Mouse (Mus musculus) testis, adult 2 months (tissue): Measurements from ENCODE around the gene Gm49355. TPM values are rescaled to one million over a fixed set of nuclear protein-coding genes. Genes with fewer than 3 reads are reported as not detected.

Experiments
- H3K27ac ChIP-seq: fragments of 200-500 bp; 2 replicates; pipeline ENCODE4 v1.5.1; 2012; ENCODE audit warnings: low read depth, low read length; ENCODE audit not compliant: control insufficient read depth, insufficient read depth
- H3K27me3 ChIP-seq: fragments of 200-500 bp; 2 replicates; pipeline ENCODE4 v1.6.1; 2012; ENCODE audit warnings: mild to moderate bottlenecking, low read length, moderate library complexity; ENCODE audit not compliant: control insufficient read depth, insufficient read depth
- H3K36me3 ChIP-seq: fragments of 200-500 bp; 2 replicates; pipeline ENCODE4 v1.6.1; 2012; ENCODE audit warnings: mild to moderate bottlenecking, low read length; ENCODE audit not compliant: control insufficient read depth, insufficient read depth
- H3K4me1 ChIP-seq: fragments of 200-500 bp; 2 replicates; pipeline ENCODE4 v1.6.1; 2012; ENCODE audit warnings: low read length; ENCODE audit not compliant: control insufficient read depth, insufficient read depth
- H3K4me3 ChIP-seq: fragments of 200-500 bp; 2 replicates; pipeline ENCODE4 v1.5.1; 2012; ENCODE audit warnings: low read depth, mild to moderate bottlenecking, low read length, moderate library complexity, mixed read lengths; ENCODE audit not compliant: control insufficient read depth
- CTCF ChIP-seq: fragments of 200-500 bp; IDR thresholded peaks from 2 replicates; pipeline ENCODE4 v1.5.1; 2012; ENCODE audit warnings: low read depth, mild to moderate bottlenecking, inconsistent platforms, low read length, moderate library complexity; ENCODE audit not compliant: control insufficient read depth, insufficient read depth, insufficient replicate concordance
- POLR2A ChIP-seq: fragments of 200-500 bp; IDR thresholded peaks from 2 replicates; pipeline ENCODE4 v1.6.1; 2012; ENCODE audit warnings: low read depth, mild to moderate bottlenecking, inconsistent platforms, low read length, moderate library complexity; ENCODE audit not compliant: control insufficient read depth
- polyA plus RNA-seq: library from polyadenylated mRNA; depleted of rRNA; stranded (reverse); fragments of >200 nt; gene quantifications from 2 replicates; pipeline ENCODE4 v1.2.3, GENCODE M21; 2012

Gene Gm49355
- polyA plus RNA-seq, 1 experiment, result 0.49 TPM

- TF ChIP-seq CTCF (no peak), POLR2A (no peak)
These were observed 15.9 kb downstream of the Gm49355 start for GRCm38 (mm10) chr14:12299654-12300053.

GRCm38 (mm10) chr14:12300275-12300674 is 16.5 kb downstream of the Gm49355 start:
- Histone ChIP-seq H3K4me1 (no peaks in the 10 kb centered on the region), H3K36me3 (no peaks in the 10 kb centered on the region; the same call in 1 of the 2 replicates), H3K4me3 (no peak overlapping the region), H3K27me3 (no peaks in the 10 kb centered on the region), H3K27ac (no peak overlapping the region)
- TF ChIP-seq CTCF (no peak), POLR2A (no peak)

More at GRCm38 (mm10) chr14:12299654-12300053, 15.9 kb downstream of the Gm49355 start:
- Histone ChIP-seq H3K4me1 (no peaks in the 10 kb centered on the region), H3K27me3 (no peaks in the 10 kb centered on the region), H3K36me3 (no peaks in the 10 kb centered on the region; the same call in 1 of the 2 replicates), H3K4me3 (no peak overlapping the region), H3K27ac (no peak overlapping the region)

- Histone ChIP-seq H3K27ac (no peak overlapping the region), H3K4me1 (no peaks in the 10 kb centered on the region), H3K36me3 (no peaks in the 10 kb centered on the region; the same call in 1 of the 2 replicates), H3K4me3 (no peak overlapping the region), H3K27me3 (no peaks in the 10 kb centered on the region)
- TF ChIP-seq POLR2A (no peak), CTCF (no peak)
These were observed 16.9 kb downstream of the Gm49355 start for GRCm38 (mm10) chr14:12300677-12301076.

- Histone ChIP-seq H3K4me1 (no peaks in the 10 kb centered on the region), H3K4me3 (no peak overlapping the region), H3K36me3 (no peaks in the 10 kb centered on the region; the same call in none of the 2 replicates), H3K27me3 (no peaks in the 10 kb centered on the region), H3K27ac (no peak overlapping the region)
- TF ChIP-seq CTCF (no peak), POLR2A (no peak)
These were observed 19.3 kb downstream of the Gm49355 start for GRCm38 (mm10) chr14:12303106-12303505.

- Histone ChIP-seq H3K27me3 (no peaks in the 10 kb centered on the region), H3K4me3 (no peak overlapping the region), H3K27ac (no peak overlapping the region), H3K36me3 (no peaks in the 10 kb centered on the region), H3K4me1 (peaks cover 2% of the 10 kb centered on the region; the same call in 1 of the 2 replicates)
- TF ChIP-seq CTCF (no peak), POLR2A (no peak)
These were observed 49.8 kb downstream of the Gm49355 start for GRCm38 (mm10) chr14:12333622-12334021.

GRCm38 (mm10) chr14:12334925-12335324 is 51.1 kb downstream of the Gm49355 start:
- Histone ChIP-seq H3K27ac (no peak overlapping the region), H3K4me3 (no peak overlapping the region), H3K36me3 (no peaks in the 10 kb centered on the region), H3K27me3 (no peaks in the 10 kb centered on the region), H3K4me1 (peaks cover 2% of the 10 kb centered on the region; the same call in 1 of the 2 replicates)
- TF ChIP-seq CTCF (no peak), POLR2A (no peak)

- Histone ChIP-seq H3K27ac (no peak overlapping the region), H3K27me3 (no peaks in the 10 kb centered on the region), H3K4me1 (peaks cover 4% of the 10 kb centered on the region), H3K4me3 (no peak overlapping the region), H3K36me3 (no peaks in the 10 kb centered on the region)
- TF ChIP-seq CTCF, result no peak
- no peak for TF ChIP-seq POLR2A
These were observed 53.7 kb downstream of the Gm49355 start for GRCm38 (mm10) chr14:12337421-12337997.

GRCm38 (mm10) chr14:12337998-12338809 is 54.4 kb downstream of the Gm49355 start:
- H3K4me1 ChIP-seq, result peaks cover 4% of the 10 kb centered on the region
- H3K4me3 ChIP-seq, result no peak overlapping the region
- no peaks in the 10 kb centered on the region for H3K36me3 ChIP-seq
- no peak for TF ChIP-seq CTCF
- TF ChIP-seq POLR2A, result no peak
- H3K27ac ChIP-seq, result no peak overlapping the region
- H3K27me3 ChIP-seq, result no peaks in the 10 kb centered on the region
